Mouse (Mus musculus) brain, embryonic 18.5 days (tissue): ENCODE results near the gene Gabarapl2.
"Not testable (repeated sequence)": the region's sequence is repeated elsewhere in the genome, so short reads cannot be mapped to it uniquely, and the experiment has no call there.

Experiments
- DNase-seq: peaks from one replicate; pipeline ENCODE4 v3.0.0-alpha.2; 2012; ENCODE audit warnings: low read depth, low spot score

Gabarapl2 gene

DNA sequence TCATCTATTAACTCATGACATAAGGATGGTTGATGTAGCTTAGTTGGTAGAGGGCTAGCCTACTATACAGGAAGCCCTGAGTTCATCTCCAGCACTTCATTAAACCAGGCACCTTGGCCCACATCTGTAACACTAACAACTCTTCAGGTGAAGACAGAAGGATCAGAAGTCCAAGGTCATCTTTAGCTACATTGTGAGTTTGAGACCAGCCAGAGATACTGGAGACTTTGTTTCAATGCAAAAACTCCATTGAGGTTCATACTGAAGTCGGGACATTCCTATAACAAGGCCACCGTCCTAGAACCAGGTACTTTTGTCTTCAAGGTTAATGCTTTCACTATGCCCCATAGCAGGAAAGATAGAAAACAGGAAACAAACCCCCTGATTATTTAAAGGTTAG lies 6.3 kb upstream of the Gabarapl2 start:
- DNase-seq: no peak

DNA sequence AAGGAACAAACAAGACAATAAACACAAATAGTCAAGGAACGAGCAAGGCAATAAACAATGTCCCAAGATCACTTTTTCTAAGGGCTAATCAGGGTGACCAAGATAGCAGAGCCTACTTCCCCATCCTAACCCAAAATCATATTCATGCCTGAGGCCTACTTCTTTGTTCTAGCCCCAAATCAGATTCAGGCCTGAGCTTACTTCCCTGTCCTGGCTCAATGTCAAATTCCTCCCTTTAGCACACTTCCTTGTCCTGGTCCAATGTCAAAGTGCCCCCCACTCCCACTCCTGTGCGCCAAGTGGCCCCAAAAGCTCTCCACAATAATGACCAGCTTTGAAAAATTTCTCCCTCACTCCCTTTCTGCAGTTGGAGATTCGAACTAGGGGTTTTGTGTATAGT lies 3.3 kb upstream of the Gabarapl2 start:
- DNase-seq: no peak

- DNase-seq: not testable (repeated sequence)
These were observed 2.2 kb upstream of the Gabarapl2 start for GRCm38 (mm10) chr8:111938076-111938985.

GRCm38 (mm10) chr8:111939516-111940142 lies 874 bp upstream of the Gabarapl2 start:
- no peak for DNase-seq

GRCm38 (mm10) chr8:111941101-111941454 lies 575 bp downstream of the Gabarapl2 start:
- no peak for DNase-seq

DNA sequence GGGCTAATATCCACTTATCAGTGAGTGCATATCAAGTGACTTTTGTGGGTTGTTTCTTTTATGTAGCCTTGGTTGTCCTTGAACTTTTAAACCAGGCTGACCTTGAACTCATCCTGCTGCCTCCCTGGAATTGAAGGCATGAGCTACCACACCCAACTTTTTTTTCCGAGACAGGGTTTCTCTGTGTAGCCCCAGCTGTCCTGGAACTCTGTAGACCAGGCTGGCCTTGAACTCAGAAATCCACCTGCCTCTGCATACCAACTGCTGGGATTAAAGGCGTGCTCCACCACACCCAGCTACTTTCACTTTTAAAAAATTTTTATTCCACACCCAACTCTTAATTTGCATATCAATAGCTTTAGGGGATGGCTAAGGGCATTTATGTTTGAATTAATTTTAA lies 3.0 kb downstream of the Gabarapl2 start:
- no peak for DNase-seq

DNA sequence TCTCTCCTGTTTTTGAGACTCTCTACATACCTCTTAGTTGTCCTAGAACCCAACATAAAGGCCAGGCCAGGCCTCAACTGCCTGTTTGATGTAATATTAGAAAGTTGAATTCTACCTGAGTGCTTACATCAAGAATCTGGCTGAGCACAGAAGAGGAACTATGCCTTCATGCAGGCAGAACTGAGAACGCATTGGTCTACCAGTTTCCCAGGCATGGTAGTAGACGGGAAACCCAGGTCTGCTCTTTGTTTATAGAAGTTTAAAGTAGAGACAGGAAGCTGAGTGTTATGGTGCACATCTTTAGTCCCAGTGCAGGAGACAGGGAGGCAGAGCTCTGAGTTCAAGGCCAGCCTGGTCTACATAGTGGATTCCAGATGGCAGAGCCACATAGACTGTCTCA lies 6.6 kb downstream of the Gabarapl2 start:
- no peak for DNase-seq

DNA sequence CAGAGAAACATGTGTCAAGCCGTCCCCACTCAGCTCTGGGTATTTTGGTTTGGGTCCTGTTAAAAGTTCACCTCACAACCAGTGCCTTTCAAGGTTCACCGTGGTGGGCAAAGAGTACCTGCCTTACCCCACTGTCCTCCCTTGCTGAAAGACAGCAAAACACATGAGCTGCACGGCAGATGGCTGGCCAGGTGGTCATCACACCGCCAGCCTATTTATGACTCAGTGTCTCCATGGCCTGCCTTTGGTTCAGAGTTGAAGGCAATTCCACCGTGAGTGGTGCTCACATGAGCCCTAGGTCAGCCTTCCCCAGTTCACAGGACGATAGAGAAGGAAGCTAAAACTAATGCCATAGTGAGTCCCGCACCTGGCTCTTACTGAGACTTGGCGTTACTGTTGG lies 7.5 kb downstream of the Gabarapl2 start:
- no peak for DNase-seq

DNA sequence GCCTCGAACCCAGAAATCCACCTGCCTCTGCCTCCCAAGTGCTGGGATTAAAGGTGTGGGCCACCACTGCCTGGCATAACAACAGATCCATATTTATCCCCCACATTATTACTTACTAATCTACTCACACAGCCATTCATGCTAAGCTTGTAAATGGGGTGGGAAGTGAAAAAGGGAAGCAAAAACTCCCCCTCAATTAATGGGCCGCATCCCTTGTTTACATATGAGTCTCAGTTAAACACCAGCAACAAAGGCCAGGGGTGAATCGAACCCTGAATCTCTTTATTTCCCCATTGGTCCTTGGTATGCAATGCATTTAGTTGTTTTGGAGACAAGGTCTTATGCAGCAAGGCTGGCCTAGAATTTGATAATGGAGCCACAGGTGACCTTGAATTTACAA lies 10.3 kb downstream of the Gabarapl2 start:
- no peak for DNase-seq

DNA sequence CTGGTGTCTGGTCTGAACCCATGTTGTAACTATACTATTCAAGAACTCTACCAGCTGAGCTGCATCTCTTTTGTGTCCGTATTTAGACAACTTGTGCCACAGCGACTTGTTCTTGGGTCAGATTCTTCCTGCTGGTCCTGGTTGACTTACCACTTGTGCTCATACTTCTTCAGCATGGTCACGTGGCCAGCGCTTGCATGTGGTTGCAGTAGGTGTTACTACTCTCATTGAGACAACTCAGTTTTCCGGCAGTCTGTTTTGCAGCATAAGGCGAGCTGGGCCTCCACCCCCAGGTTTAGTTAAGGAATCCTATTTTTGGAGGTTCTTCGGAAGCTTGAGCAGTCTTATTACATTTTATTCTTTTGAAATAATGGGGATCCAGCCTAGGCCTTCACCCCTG lies 10.8 kb downstream of the Gabarapl2 start:
- no peak for DNase-seq

DNA sequence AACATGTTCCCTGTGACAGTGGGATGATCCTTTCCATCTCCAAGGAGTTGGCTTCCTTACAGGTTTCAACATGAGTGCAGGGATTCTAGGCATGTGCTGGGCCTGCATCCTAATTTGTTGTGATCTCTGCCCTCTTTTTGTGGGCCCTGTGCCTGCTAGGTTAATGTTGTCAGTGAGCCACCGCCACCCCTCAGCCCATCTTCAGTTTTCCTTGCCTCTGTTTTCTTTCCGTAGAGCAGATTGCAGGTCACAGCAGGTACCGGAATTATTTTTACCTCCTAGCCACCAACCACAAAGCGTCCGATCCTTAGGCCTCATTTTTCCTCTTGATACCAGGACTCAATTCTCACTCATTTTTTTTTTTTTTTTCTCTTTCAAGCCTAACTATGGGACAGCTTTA lies 11.4 kb downstream of the Gabarapl2 start:
- DNase-seq: no peak

GRCm38 (mm10) chr8:111954844-111955594 lies 14.5 kb downstream of the Gabarapl2 start:
- DNase-seq: no peak

GRCm38 (mm10) chr8:111955879-111956278 lies 15.4 kb downstream of the Gabarapl2 start:
- no peak for DNase-seq

GRCm38 (mm10) chr8:111957231-111957630 lies 16.7 kb downstream of the Gabarapl2 start:
- DNase-seq: no peak

DNA sequence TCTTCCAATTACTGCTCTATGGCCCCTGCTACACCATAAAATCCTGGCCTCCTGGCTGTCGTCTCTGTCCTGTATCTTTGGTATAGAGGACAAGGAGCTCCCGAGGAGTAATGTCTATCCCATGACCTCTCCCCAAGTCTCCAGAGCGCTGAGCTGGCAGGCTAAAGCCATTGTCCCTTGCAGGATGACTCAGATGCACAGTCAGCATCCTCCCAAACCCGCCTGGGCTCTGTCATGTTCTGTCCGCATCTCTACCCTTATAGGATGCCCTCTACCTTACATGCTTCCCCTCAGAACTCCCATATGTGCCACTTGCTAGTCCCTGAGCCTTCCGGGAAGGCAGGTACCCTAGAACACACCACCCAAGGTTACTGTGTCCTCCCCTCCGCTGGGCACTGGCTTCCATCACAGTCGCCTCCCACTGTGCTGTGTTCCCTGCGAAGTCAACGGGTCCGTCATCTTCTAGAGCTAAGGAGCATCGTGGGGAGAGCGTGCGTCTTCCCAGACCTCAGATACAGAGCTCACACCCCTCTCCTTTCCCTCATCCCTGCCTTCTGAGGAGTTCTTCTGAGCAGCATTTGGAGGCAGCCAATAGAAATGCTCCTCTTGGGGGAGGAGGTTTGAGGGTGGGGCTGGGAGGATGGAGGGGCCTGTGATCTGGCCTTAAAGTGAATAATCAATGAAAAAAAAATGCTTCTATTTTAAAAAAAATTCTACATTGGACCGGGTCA lies 20.3 kb downstream of the Gabarapl2 start:
- DNase-seq: no peak

GRCm38 (mm10) chr8:111961330-111961729 lies 20.8 kb downstream of the Gabarapl2 start:
- DNase-seq: no peak

- no peak for DNase-seq
These were observed 22.1 kb downstream of the Gabarapl2 start for GRCm38 (mm10) chr8:111962589-111962988.

DNA sequence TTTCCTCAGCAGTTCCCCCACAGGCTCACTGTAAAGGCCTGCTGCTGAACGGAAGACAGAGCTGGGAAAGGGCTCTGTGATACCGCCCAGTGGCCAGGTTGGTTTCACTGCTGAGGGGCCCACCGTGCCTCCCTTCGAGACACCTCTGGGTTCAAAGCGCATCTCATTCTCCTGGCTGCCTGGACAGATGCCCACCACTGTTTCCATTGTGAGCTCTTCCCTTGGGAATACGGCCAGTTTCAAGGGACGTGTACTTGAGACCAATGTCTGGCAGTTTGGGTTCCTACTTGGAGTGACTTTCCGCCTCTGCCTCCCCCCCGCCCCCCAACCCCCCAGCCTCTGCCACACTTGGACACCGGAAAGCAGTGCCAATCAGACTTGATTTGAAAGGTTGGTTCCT lies 22.6 kb downstream of the Gabarapl2 start:
- DNase-seq: no peak

DNA sequence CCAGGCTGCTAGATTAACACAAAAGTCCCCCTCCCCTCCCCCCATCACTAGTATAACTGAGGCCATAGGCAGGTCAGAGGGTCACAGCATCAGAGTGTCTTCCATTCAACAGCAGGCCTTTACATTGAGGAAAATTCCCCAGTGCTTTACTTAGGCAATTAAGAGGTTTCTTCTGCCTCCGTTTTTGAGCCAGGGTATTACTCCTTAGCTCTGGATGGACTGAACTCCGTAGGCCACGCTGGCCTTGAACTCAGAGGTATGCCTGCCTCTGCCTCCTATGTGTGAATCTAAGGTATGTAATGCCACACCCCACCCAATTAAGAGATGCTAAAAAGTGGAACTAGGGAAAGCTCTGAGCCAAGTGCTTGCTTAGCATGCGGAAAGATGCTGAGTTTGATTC lies 23.0 kb downstream of the Gabarapl2 start:
- DNase-seq: no peak

- no peak for DNase-seq
These were observed 23.8 kb downstream of the Gabarapl2 start for GRCm38 (mm10) chr8:111964351-111964750.

DNA sequence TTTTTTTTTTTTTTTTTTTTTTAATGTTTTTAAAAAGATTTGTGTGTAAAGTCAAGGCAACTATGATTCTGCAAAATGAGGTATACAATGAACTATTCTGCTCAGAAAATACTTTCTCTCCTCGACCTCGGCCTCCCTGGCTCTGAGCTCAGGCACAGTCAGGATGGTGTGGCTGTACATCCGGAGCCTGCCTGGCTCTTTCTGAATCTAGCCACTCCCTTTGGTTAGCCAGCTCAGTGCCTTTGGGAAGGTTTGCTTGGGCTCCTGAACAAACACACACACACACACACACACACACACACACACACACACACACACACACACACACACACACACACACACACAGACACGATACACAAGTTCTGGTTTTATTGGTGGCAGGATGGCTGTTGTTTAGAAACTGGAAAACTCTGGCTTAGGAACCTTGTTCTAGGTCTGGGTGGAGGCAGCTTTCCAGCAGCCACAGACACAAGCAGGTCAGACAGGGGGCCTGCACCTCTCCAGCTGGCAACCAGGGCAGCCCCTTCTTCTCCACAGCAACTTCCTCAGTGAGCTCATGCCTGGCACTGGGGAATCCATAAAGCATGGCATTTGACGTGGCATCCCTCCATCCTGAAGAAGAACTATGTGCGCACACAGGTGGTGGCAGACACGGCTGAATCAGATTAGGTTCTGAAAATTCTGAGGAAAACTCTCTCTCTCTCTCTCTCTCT lies 24.5 kb downstream of the Gabarapl2 start:
- no peak for DNase-seq
